Mouse (Mus musculus): ENCODE data around the gene Cfap20. TPM values are rescaled to one million over a fixed set of nuclear protein-coding genes. Genes with fewer than 3 reads are reported as not detected.
A peak's percentile ranks its signal among the peaks of the same experiment; 100 is the strongest.

The Cfap20 gene
- total RNA-seq, 2 experiments from 2014 or later = 32.9 to 38.7 TPM

- intact Hi-C loops (cut with DNase I) = loop anchor here (1.0 to 5.0 kb wide), 2 partner anchors 36 to 77 kb away; no protein-coding TSS in a partner anchor
- peak; percentile 84 to 89 for DNase-seq
Observed at GRCm38 (mm10) chr8:95427594-95428535, 6.8 kb downstream of the Cfap20 start.

- peak; percentile 31 to 38 for DNase-seq
- intact Hi-C loops (cut with DNase I) = loop anchor here (1.0 to 5.0 kb wide), 2 partner anchors 35 to 76 kb away; no protein-coding TSS in a partner anchor
Observed at GRCm38 (mm10) chr8:95426781-95427281, 7.8 kb downstream of the Cfap20 start.

- intact Hi-C loops (cut with DNase I) = loop anchor here (5.0 kb wide), 1 partner anchor 32 kb away; no protein-coding TSS in a partner anchor
- DNase-seq = no peak
Observed at GRCm38 (mm10) chr8:95424682-95425081, 10.0 kb downstream of the Cfap20 start.

DNA sequence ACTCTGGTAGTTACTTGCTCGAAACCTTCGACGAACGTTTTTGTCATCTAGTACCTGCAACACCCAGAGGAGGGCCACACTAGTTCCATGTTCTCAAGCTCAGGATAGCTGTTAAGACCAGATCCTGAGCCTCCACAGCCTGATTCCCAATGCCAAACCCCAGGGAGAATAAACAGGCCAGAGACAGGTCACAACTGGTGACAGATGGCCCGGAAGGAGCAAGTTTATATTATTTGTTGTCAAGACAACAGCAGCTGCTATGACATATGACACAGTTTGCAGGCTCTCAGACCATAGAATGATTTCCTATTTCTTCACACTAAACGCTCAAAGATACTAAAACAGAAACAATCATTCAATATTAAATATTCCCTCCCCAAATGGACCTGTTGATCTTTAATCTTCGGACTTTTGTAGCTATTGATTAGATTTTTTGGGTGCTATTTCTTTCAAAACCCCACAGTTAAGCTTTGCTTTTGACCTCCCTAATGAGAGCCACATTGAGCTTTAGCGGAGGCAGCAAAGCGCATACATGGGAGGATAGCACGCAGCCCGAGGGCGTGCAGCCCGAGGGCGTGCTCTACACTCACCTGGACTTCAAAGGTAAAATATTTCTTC is 12.4 kb downstream of the Cfap20 start:
- no peak for DNase-seq
- intact Hi-C loops (cut with DNase I) = no loop called here

DNA sequence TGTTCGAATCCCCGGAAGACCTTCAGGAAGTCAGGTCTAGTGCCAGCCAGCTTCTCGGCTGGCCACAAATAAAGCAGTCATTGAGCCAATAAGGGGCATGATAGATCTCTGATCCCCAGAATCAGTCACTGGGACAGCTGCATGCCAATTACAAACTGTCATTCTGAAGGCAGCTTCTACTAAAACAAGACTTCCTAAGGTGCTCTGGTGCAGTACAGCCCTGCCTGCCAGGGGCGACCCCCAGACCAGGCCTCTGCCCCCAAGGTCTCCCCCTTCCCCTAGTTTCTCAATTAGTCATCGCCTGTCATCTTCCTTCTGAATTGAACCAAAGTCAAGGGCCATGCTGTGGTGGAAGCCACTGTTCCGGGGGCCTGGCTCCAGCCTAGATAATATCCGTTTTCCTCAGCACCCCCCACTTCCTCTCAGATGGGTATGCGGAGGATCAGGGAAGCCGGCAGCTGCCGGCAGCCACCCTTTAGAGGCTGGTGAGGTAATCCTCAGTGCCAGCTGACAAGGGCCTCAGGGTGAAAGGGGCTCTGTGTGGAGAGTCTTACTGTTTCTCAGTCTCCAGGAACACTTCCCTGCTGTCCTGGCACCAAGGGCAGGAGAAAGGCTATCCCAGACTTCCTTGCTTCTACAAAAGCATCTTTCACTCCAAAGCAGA is 23.2 kb downstream of the Cfap20 start:
- no peak for DNase-seq
- intact Hi-C loops (cut with DNase I) = no loop called here

DNA sequence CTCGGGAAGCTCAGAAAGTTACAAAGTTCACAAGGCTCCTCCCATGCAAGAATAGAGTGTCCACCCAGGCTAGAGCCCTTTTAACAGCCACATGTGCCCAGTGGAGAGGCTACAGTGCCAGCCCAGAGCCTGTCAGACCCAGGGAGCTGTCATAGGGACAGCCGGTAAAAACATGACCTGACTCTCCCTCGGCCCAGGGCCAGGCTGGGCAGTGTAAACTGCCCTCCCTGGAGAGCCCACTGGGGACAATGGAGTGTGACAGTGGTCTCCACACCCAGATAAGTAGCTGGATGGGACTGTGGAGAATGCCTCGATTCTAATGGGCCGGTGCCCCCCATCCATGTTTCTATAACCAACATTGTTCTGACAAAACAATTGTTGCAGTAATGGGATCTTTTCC is 25.2 kb downstream of the Cfap20 start:
- intact Hi-C loops (cut with DNase I) = no loop called here

GRCm38 (mm10) chr8:95401091-95401490 is 33.6 kb downstream of the Cfap20 start:
- no peak for DNase-seq
- intact Hi-C loops (cut with DNase I) = no loop called here

More for the DNA sequence above, 25.2 kb downstream of the Cfap20 start:
- peak in 1 of 2 experiments; percentile 44 for DNase-seq

GRCm38 (mm10) chr8:95399131-95399530 is 35.5 kb downstream of the Cfap20 start:
- DNase-seq = no peak
- intact Hi-C loops (cut with DNase I) = no loop called here

DNA sequence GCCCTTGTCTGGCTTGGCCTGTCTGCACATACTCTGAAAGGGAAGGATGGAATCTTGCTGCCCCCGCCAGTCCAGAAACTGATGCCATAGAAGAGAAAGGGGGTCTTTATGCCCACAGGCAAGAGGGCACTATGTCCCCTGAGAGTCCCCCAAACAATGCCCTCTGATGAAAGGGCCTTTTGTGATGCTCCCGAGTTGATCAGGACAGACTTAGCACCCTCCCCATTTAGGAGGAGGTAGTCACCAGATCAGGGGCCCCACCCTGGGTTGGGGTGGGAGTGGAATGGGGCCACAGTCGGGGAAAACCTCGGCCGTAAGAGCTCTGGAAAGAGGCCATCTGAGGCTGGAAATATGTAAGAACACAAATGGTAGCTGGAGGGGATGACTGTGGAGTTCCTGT is 37.5 kb downstream of the Cfap20 start:
- intact Hi-C loops (cut with DNase I) = no loop called here
- no peak for DNase-seq

GRCm38 (mm10) chr8:95396752-95397151 is 37.9 kb downstream of the Cfap20 start:
- intact Hi-C loops (cut with DNase I) = no loop called here
- no peak for DNase-seq

DNA sequence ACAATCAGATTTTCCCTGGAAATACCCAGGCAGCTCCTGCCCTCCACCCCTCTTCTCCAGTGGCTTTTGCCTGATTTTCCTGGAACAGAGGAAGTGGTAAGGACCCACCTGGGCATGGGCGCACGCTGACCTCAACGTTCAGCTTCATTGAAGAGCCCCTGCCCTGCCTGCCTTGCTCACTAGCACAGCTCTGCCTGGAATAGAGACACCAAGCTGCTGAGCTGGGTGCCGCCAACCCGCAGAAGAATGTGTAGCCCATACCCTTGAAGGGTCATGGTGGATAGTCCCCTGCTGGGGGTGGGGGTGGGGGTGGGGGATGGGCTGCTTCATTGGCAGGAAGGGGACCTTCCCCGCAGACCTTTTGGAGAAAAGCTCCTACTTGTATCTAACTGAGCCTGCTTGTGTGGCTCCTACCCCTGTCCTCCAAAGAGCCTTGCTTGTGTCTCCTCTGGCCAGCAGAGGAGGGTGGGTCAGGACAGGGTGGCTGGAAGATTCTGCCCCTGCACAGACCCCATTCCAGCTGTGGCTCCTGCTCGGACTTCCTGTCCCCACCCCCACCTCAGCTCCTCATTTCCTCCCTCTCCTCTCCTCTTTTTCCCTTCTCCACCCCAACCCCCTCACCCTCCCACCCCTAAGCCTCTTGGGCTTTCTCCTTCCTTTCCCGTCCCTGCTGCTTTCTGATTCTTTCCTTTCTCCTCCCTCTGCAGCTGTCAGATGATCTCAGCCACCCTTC is 39.3 kb downstream of the Cfap20 start:
- intact Hi-C loops (cut with DNase I) = no loop called here

GRCm38 (mm10) chr8:95392604-95393003 is 42.1 kb downstream of the Cfap20 start:
- intact Hi-C loops (cut with DNase I) = loop anchor here (5.0 kb wide), 2 partner anchors 35 to 40 kb away; partner anchors contain the start of gene Mmp15
- DNase-seq = peak; percentile 42 to 44

More for the DNA sequence above, 39.3 kb downstream of the Cfap20 start:
- no peak for DNase-seq

GRCm38 (mm10) chr8:95391101-95391500 is 43.6 kb downstream of the Cfap20 start:
- intact Hi-C loops (cut with DNase I) = loop anchor here (5.0 kb wide), 2 partner anchors 36 to 39 kb away; partner anchors contain the start of gene Mmp15
- DNase-seq = no peak

GRCm38 (mm10) chr8:95390312-95390711 is 44.4 kb downstream of the Cfap20 start:
- intact Hi-C loops (cut with DNase I) = loop anchor here (5.0 kb wide), 2 partner anchors 37 to 38 kb away; partner anchors contain the start of gene Mmp15
- DNase-seq = no peak

DNA sequence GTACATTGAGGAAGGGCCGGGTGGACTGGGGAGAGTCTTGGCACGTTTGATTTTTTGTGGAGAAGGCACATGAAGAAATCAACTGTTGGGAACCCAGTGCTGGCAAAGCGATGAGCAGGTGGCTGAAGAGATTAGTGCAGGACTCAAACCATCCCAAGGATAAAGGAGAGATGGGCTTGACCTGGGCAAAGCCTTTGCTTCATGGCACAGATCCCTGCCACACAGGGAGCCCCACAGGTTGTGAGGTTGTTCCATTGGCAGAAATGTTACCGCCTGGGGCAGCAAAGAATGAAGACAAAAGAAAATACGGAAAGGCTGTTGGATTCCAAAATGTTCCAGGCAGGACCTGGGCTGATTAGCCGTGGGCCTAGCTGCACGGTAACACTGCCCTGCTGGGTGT is 46.7 kb downstream of the Cfap20 start:
- DNase-seq = no peak
- intact Hi-C loops (cut with DNase I) = no loop called here

DNA sequence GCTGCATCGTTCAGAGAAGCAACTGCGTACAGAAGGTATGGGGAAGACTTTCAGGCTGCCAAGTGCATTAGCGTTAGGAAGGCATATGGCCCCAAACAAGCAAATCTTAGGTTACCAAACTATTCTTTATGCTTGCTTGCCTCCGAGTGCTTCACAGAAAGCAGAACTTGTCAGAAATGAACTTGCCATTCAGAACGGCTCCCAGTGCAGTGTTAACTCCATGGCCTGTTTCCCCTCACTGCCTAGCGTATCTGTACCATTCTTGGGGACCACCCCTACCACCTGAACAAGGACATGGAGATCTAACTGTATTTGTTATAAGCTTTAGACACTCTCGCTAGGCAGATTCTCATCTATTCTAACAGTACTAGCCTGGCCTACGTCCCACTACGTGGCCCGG is 47.4 kb downstream of the Cfap20 start:
- no peak for DNase-seq
- intact Hi-C loops (cut with DNase I) = no loop called here

DNA sequence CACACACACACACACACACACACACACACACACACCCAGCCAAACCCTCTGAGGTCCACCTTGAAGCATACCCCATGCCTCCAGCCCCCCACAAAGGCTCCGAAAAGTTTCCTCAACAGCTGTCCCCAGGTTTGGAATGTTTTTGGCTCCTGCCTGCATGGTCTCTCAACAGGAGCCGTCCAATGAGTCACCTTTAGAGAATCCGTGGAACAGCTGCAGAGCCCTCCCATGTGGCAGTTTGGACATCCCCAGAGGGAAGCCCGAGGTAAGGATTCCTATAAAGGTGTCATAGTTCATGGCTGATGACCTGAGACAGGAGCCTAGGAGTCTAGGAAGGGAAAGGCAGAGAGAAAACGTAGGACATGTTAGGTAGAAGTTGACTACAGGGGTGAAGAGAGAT is 48.6 kb downstream of the Cfap20 start:
- no peak for DNase-seq
- intact Hi-C loops (cut with DNase I) = no loop called here

GRCm38 (mm10) chr8:95384501-95384900 is 50.2 kb downstream of the Cfap20 start:
- DNase-seq = no peak
- intact Hi-C loops (cut with DNase I) = no loop called here

DNA sequence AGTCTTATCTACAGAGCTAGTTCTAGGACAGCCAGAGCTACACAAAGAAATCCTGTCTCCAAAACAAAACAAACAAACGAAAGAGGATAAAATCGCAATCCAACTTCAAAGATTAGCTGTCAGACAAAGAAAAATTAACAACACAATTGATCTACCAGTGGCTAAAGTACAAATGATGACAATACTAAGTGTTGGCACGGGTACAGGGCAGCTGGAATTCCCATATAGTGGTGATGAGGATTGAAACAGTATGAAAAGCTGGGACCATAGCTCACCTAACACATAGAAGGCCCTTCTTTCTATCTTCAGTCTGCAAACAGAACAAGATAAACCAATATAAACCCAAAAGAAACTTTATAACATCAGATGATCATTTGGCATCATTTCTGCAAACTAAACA is 53.1 kb downstream of the Cfap20 start:
- DNase-seq = no peak
- intact Hi-C loops (cut with DNase I) = no loop called here

DNA sequence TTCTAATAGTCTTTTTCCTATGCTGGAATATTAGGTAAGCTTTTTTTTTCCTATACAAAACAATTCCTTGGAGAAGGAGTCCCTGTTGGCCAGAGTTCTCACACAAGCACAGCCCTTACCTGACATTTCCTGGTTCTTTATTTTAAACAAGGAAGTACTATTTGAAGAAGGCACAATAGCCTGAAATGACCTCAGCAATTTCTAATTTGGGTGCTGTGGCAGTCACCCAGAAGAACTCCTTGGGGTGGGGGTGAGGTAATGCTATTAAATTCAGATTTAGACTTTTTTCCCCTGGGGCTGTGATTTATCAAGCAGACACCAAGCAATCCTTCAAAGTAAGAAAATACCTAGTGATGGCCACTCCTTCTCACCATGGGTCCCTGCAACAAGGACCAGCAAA is 53.7 kb downstream of the Cfap20 start:
- peak in 1 of 2 experiments; percentile 47 for DNase-seq
- intact Hi-C loops (cut with DNase I) = no loop called here
